Mouse (Mus musculus) CH12.LX (cell line): ENCODE data around the gene Slc16a13.

Source experiments
- CHD2 ChIP-seq: IDR thresholded peaks from 2 replicates; pipeline ENCODE4 v1.6.1; 2011; ENCODE audit warnings: low read length, improper control_type of control experiment
- CTCF ChIP-seq, 2 experiments: IDR thresholded peaks in 1 of 2; conservative IDR thresholded peaks in 1 of 2; 2 replicates each; pipeline ENCODE4 v1.5.1; 2011 to 2012; ENCODE audit warnings: low read depth in 2 of 2, low read length in 2 of 2, improper control_type of control experiment in 1 of 2, inconsistent platforms in 1 of 2, mild to moderate bottlenecking in 1 of 2, moderate library complexity in 1 of 2
- NRF1 ChIP-seq: IDR thresholded peaks from 2 replicates; pipeline ENCODE4 v1.6.1; 2014; ENCODE audit warnings: low read depth, mild to moderate bottlenecking, inconsistent platforms, low read length, improper control_type of control experiment, moderate library complexity

- TF ChIP-seq CTCF (conservative IDR thresholded peaks at IDR 0.05 in 1 of 2, IDR thresholded peaks at IDR 0.05 in 1 of 2; ENCODE audit: low read depth in 2 of 2, low read length in 2 of 2), result no peak
- no peak for TF ChIP-seq CHD2
- TF ChIP-seq NRF1, result no peak
Measured at GRCm38 (mm10) chr11:70214856-70215209, 6.0 kb downstream of the Slc16a13 start.
